Mouse (Mus musculus) liver, embryonic 11.5 days (tissue): ENCODE data around the gene Lonrf2. TPM values are rescaled to one million over a fixed set of nuclear protein-coding genes. Genes with fewer than 3 reads are reported as not detected.

Experiments used
- ATAC-seq: fragments of 200-750 bp; cut with Nextera tagmentation; replicated peaks from 2 replicates; pipeline ENCODE4 v1.8.0; 2017; ENCODE audit warnings: moderate number of reproducible peaks, mild to moderate bottlenecking, moderate TSS enrichment, moderate library complexity; ENCODE audit not compliant: low FRiP score
- DNase-seq: peaks from one replicate; pipeline ENCODE4 v3.0.0-alpha.2; 2017; ENCODE audit warnings: low spot score
- H3K27ac ChIP-seq: fragments of 300-500 bp; sonication (generic); 2 replicates; pipeline ENCODE4 v1.5.1; 2014; ENCODE audit warnings: mild to moderate bottlenecking, low read depth, low read length, control low read depth
- H3K27me3 ChIP-seq: fragments of 300-500 bp; sonication (generic); replicated peaks from 2 replicates; pipeline ENCODE4 v1.6.1; 2014; ENCODE audit warnings: low read length, mixed read lengths; ENCODE audit not compliant: control insufficient read depth, insufficient read depth
- H3K36me3 ChIP-seq: fragments of 300-500 bp; sonication (generic); 2 replicates; pipeline ENCODE4 v1.6.1; 2014; ENCODE audit warnings: mild to moderate bottlenecking, low read length, moderate library complexity, mixed read lengths; ENCODE audit not compliant: control insufficient read depth, insufficient read depth
- H3K4me1 ChIP-seq: fragments of 300-500 bp; sonication (generic); replicated peaks from 2 replicates; pipeline ENCODE4 v1.6.1; 2014; ENCODE audit warnings: low read length, mixed read lengths; ENCODE audit not compliant: control insufficient read depth, insufficient read depth
- H3K4me2 ChIP-seq: fragments of 300-500 bp; sonication (generic); 2 replicates; pipeline ENCODE4 v1.6.1; 2014; ENCODE audit warnings: mild to moderate bottlenecking, control low read depth, moderate library complexity
- H3K4me3 ChIP-seq: fragments of 300-500 bp; sonication (generic); 2 replicates; pipeline ENCODE4 v1.5.1; 2014; ENCODE audit warnings: low read depth, low read length, control low read depth
- H3K9ac ChIP-seq: fragments of 300-500 bp; sonication (generic); 2 replicates; pipeline ENCODE4 v1.6.1; 2014; ENCODE audit warnings: low read depth, low read length, control low read depth
- H3K9me3 ChIP-seq: fragments of 300-500 bp; sonication (generic); 2 replicates; pipeline ENCODE4 v1.6.1; 2016; ENCODE audit warnings: low read length, inconsistent platforms, mixed read lengths; ENCODE audit not compliant: control insufficient read depth
- WGBS: fragments of 180-500 bp; shearing (Covaris S2); extraction: QIAGEN DNeasy Blood & Tissue Kit; methylation state at CpG from one replicate; pipeline ENCODE4 v1.1.7; 2014; 5-methylcytosine and 5-hydroxymethylcytosine counted together
- polyA plus RNA-seq: library from polyadenylated mRNA; unstranded; fragments of >200 nt; fragmentation: Nextera tagmentation; extraction: Ambion mirVana; gene quantifications from 2 replicates; pipeline ENCODE4 v1.2.1, GENCODE M21; 2014

Gene Lonrf2
- polyA plus RNA-seq, 1 experiment from 2014 or later = 0.41 TPM

- Histone ChIP-seq H3K4me1 (peaks cover 15% of the 10 kb centered on the region), H3K27ac (no peak overlapping the region), H3K9ac (no peak overlapping the region), H3K9me3 (no peaks in the 10 kb centered on the region), H3K27me3 (no peaks in the 10 kb centered on the region), H3K4me2 (no peak overlapping the region), H3K4me3 (no peak overlapping the region), H3K36me3 (no peaks in the 10 kb centered on the region)
- no peak for DNase-seq
- 84% methylated on average over 3 of the region's 3 CpGs for WGBS
- no peak for ATAC-seq
Observed at GRCm38 (mm10) chr1:38770676-38771075, 65.8 kb downstream of the Lonrf2 start.

GRCm38 (mm10) chr1:38769920-38770319, 66.6 kb downstream of the Lonrf2 start:
- Histone ChIP-seq H3K4me1 (peaks cover 15% of the 10 kb centered on the region), H3K4me2 (no peak overlapping the region), H3K36me3 (no peaks in the 10 kb centered on the region), H3K27ac (no peak overlapping the region), H3K9ac (no peak overlapping the region), H3K4me3 (no peak overlapping the region), H3K9me3 (no peaks in the 10 kb centered on the region), H3K27me3 (no peaks in the 10 kb centered on the region; the same call in 1 of the 2 replicates)
- peak; percentile 40 for DNase-seq
- WGBS = 26% methylated on average over 6 of the region's 6 CpGs
- ATAC-seq = no peak

GRCm38 (mm10) chr1:38767812-38768211, 68.7 kb downstream of the Lonrf2 start:
- Histone ChIP-seq H3K27ac (peak overlapping the region; percentile 65), H3K4me3 (no peak overlapping the region), H3K9me3 (no peaks in the 10 kb centered on the region), H3K4me1 (peaks cover 15% of the 10 kb centered on the region), H3K4me2 (peak overlapping the region; percentile 53), H3K9ac (no peak overlapping the region), H3K27me3 (no peaks in the 10 kb centered on the region; the same call in 1 of the 2 replicates), H3K36me3 (no peaks in the 10 kb centered on the region)
- WGBS = 8% methylated on average over 11 of the region's 11 CpGs
- peak; percentile 11; the same call in 1 of the 2 replicates for ATAC-seq
- DNase-seq = peak; percentile 68

- Histone ChIP-seq H3K36me3 (no peaks in the 10 kb centered on the region), H3K4me2 (peak overlapping the region; percentile 53), H3K4me1 (peaks cover 15% of the 10 kb centered on the region), H3K27me3 (no peaks in the 10 kb centered on the region; the same call in 1 of the 2 replicates), H3K9me3 (no peaks in the 10 kb centered on the region), H3K4me3 (peak overlapping the region; percentile 2; the same call in 1 of the 2 replicates), H3K27ac (peak overlapping the region; percentile 65), H3K9ac (no peak overlapping the region)
- ATAC-seq = peak; percentile 97
- WGBS = 23% methylated on average over 18 of the region's 18 CpGs
- DNase-seq = peak; percentile 66
Observed at GRCm38 (mm10) chr1:38766661-38767572, 69.6 kb downstream of the Lonrf2 start.

GRCm38 (mm10) chr1:38766254-38766653, 70.3 kb downstream of the Lonrf2 start:
- ATAC-seq (no peak), DNase-seq (no peak)
- Histone ChIP-seq H3K4me2 (no peak overlapping the region), H3K27me3 (no peaks in the 10 kb centered on the region; the same call in 1 of the 2 replicates), H3K36me3 (no peaks in the 10 kb centered on the region), H3K27ac (no peak overlapping the region; the same call in 1 of the 2 replicates), H3K9ac (no peak overlapping the region), H3K4me3 (no peak overlapping the region), H3K9me3 (no peaks in the 10 kb centered on the region), H3K4me1 (peaks cover 15% of the 10 kb centered on the region)
- WGBS = 66% methylated on average over 4 of the region's 4 CpGs

- 82% methylated on average over 10 of the region's 10 CpGs for WGBS
- no peak for ATAC-seq
- H3K36me3 ChIP-seq = no peaks in the 10 kb centered on the region
Observed at GRCm38 (mm10) chr1:38763960-38764613, 72.4 kb downstream of the Lonrf2 start.

GRCm38 (mm10) chr1:38760424-38760823, 76.1 kb downstream of the Lonrf2 start:
- 52% methylated on average over 9 of the region's 9 CpGs for WGBS
- no peak for DNase-seq
- H3K4me3 ChIP-seq = no peak overlapping the region
- H3K36me3 ChIP-seq = no peaks in the 10 kb centered on the region
- H3K4me1 ChIP-seq = peaks cover 3% of the 10 kb centered on the region; the same call in 1 of the 2 replicates
- no peak overlapping the region for H3K9ac ChIP-seq
- no peak for ATAC-seq
- no peaks in the 10 kb centered on the region for H3K9me3 ChIP-seq
- H3K27ac ChIP-seq = no peak overlapping the region
- H3K4me2 ChIP-seq = no peak overlapping the region
- no peaks in the 10 kb centered on the region; the same call in 1 of the 2 replicates for H3K27me3 ChIP-seq

More at GRCm38 (mm10) chr1:38763960-38764613, 72.4 kb downstream of the Lonrf2 start:
- no peak overlapping the region for H3K27ac ChIP-seq
- H3K27me3 ChIP-seq = no peaks in the 10 kb centered on the region; the same call in 1 of the 2 replicates
- no peak for DNase-seq
- no peak overlapping the region for H3K4me3 ChIP-seq
- peaks cover 15% of the 10 kb centered on the region for H3K4me1 ChIP-seq
- H3K9ac ChIP-seq = no peak overlapping the region
- no peaks in the 10 kb centered on the region for H3K9me3 ChIP-seq
- no peak overlapping the region for H3K4me2 ChIP-seq

GRCm38 (mm10) chr1:38757791-38758403, 78.6 kb downstream of the Lonrf2 start:
- ATAC-seq (no peak), DNase-seq (no peak)
- 81% methylated on average over 5 of the region's 5 CpGs for WGBS
- Histone ChIP-seq H3K4me1 (peaks cover 3% of the 10 kb centered on the region; the same call in 1 of the 2 replicates), H3K27me3 (no peaks in the 10 kb centered on the region), H3K4me3 (no peak overlapping the region), H3K9me3 (no peaks in the 10 kb centered on the region), H3K36me3 (no peaks in the 10 kb centered on the region), H3K9ac (no peak overlapping the region), H3K4me2 (no peak overlapping the region), H3K27ac (no peak overlapping the region)
